Mouse (Mus musculus): ENCODE measurements around the gene Rap1b.

- TF ChIP-seq CTCF (IDR thresholded peaks at IDR 0.05; ENCODE audit: control insufficient read depth, insufficient read depth, low read length) (no peak), POLR2A (IDR thresholded peaks at IDR 0.05; ENCODE audit: borderline replicate concordance, control insufficient read depth, low read depth, low read length) (no peak)
Observed at GRCm38 (mm10) chr10:117858241-117858640, 12.4 kb upstream of the Rap1b start.
